Mouse (Mus musculus): Measurements from ENCODE around the gene Slc12a9. TPM values are rescaled to one million over a fixed set of nuclear protein-coding genes. Genes with fewer than 3 reads are reported as not detected.
A peak's percentile ranks its signal among the peaks of the same experiment; 100 is the strongest.

Gene Slc12a9
- total and polyA plus RNA-seq, 3 experiments = 8.8 to 12.1 TPM; not detected in 1

DNA sequence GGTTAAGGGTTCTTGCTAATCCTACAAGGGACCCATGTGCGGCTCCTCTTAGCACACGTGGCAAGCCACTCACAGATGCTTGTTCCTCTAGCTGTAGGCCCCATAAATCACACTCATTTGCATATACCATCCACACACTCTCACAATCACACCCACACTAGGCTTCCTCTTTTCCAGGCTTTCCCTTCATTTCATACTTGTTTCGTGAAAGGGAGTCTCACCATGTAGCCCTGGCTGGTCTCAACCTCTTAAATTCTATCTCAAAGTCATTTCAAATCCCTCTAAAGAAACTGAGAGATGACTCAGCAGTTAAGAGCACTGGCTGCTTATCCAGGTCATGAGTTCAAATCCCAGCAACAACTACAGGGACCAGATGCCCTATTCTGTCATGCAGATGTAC lies 27.6 kb downstream of the Slc12a9 start:
- peak; percentile 68 for DNase-seq (ENCODE audit: low read depth, low spot score)
- peak overlapping the region; percentile 93 for H3K27ac ChIP-seq (ENCODE audit: control insufficient read depth, low read depth, low read length)
- peak overlapping the region; percentile 73 to 86 for H3K4me3 ChIP-seq (ENCODE audit: control insufficient read depth in 1 of 2, insufficient read depth in 1 of 2, low read depth in 2 of 2, low read length in 2 of 2)
- H3K4me1 ChIP-seq (ENCODE audit: control insufficient read depth in 1 of 2, insufficient read depth in 2 of 2, low read length in 2 of 2) = peaks cover 5 to 36% of the 10 kb centered on the region in 2 experiments; a peak in 3 of 4 replicates
- TF ChIP-seq CHD1 (IDR thresholded peaks at IDR 0.05; ENCODE audit: low read depth, low read length) (no peak), ETS1 (IDR thresholded peaks at IDR 0.05; ENCODE audit: low read depth, low read length) (peak; percentile 9; the same call in 1 of the 2 replicates), MXI1 (IDR thresholded peaks at IDR 0.05; ENCODE audit: low read depth, low read length) (peak; percentile 94), KAT2A (conservative IDR thresholded peaks at IDR 0.05; ENCODE audit: low read depth, low read length) (no peak), MYB (IDR thresholded peaks at IDR 0.05; ENCODE audit: low read depth, low read length) (no peak), POLR2AphosphoS5 (IDR thresholded peaks at IDR 0.05; ENCODE audit: borderline replicate concordance, low read depth, low read length) (no peak), MYC (IDR thresholded peaks at IDR 0.05; ENCODE audit: low read depth, low read length) (peak; percentile 94), ZMIZ1 (IDR thresholded peaks at IDR 0.05; ENCODE audit: low read depth, low read length) (no peak), TBP (IDR thresholded peaks at IDR 0.05; ENCODE audit: low read depth, low read length) (no peak), SIN3A (IDR thresholded peaks at IDR 0.05; ENCODE audit: low read length) (0 out of 2 replicates have a peak, but pooled peaks have one; percentile 57), ZC3H11A (IDR thresholded peaks at IDR 0.05; ENCODE audit: low read depth, low read length) (no peak), TAL1 (IDR thresholded peaks at IDR 0.05; ENCODE audit: low read length) (no peak), USF1 (IDR thresholded peaks at IDR 0.05; ENCODE audit: low read depth, low read length) (0 out of 2 replicates have a peak, but pooled peaks have one; percentile 18), HCFC1 (IDR thresholded peaks at IDR 0.05; ENCODE audit: low read depth, low read length) (no peak), BHLHE40 (IDR thresholded peaks at IDR 0.05; ENCODE audit: borderline replicate concordance, low read depth, low read length) (no peak), RCOR1 (IDR thresholded peaks at IDR 0.05; ENCODE audit: low read depth, low read length) (peak; percentile 31; the same call in 1 of the 2 replicates), MAX (IDR thresholded peaks at IDR 0.05; ENCODE audit: low read length) (peak; percentile 90), NRF1 (IDR thresholded peaks at IDR 0.05; ENCODE audit: insufficient read depth, low read depth, low read length, poor library complexity, severe bottlenecking) (no peak), MEF2A (IDR thresholded peaks at IDR 0.05; ENCODE audit: extremely low read depth, insufficient replicate concordance, low read depth, low read length, poor library complexity, severe bottlenecking) (no peak), JUND (IDR thresholded peaks at IDR 0.05; ENCODE audit: low read depth, low read length) (no peak), RAD21 (IDR thresholded peaks at IDR 0.05; ENCODE audit: low read depth, low read length) (no peak), POLR2A (IDR thresholded peaks at IDR 0.05; ENCODE audit: control insufficient read depth in 1 of 2, insufficient read depth in 1 of 2, low read depth in 1 of 2, low read length in 2 of 2, poor library complexity in 1 of 2) (peak in 1 of 2 experiments; percentile 28; a peak in 1 of 4 replicates), TCF12 (IDR thresholded peaks at IDR 0.05; ENCODE audit: low read depth, low read length) (no peak), CTCF (IDR thresholded peaks at IDR 0.05 in 2 of 3, conservative IDR thresholded peaks at IDR 0.05 in 1 of 3; ENCODE audit: control insufficient read depth in 1 of 3, insufficient read depth in 1 of 3, low read depth in 2 of 3, low read length in 3 of 3, poor library complexity in 1 of 3, severe bottlenecking in 1 of 3) (no peak), ZNF384 (IDR thresholded peaks at IDR 0.05; ENCODE audit: low read depth, low read length) (no peak), EP300 (IDR thresholded peaks at IDR 0.05; ENCODE audit: low read depth in 1 of 2, low read length in 2 of 2) (no peak), SMC3 (IDR thresholded peaks at IDR 0.05; ENCODE audit: low read depth, low read length) (no peak), MAZ (IDR thresholded peaks at IDR 0.05; ENCODE audit: low read depth, low read length) (no peak), POLR2AphosphoS2 (IDR thresholded peaks at IDR 0.05; ENCODE audit: low read length) (no peak), ZKSCAN1 (IDR thresholded peaks at IDR 0.05; ENCODE audit: low read depth, low read length) (no peak), MAFK (IDR thresholded peaks at IDR 0.05; ENCODE audit: borderline replicate concordance, low read depth, low read length) (0 out of 2 replicates have a peak, but pooled peaks have one; percentile 49), NELFE (IDR thresholded peaks at IDR 0.05; ENCODE audit: low read depth, low read length) (0 out of 2 replicates have a peak, but pooled peaks have one; percentile 9), GABPA (IDR thresholded peaks at IDR 0.05; ENCODE audit: low read depth, low read length) (peak; percentile 40; the same call in 1 of the 2 replicates), UBTF (IDR thresholded peaks at IDR 0.05; ENCODE audit: borderline replicate concordance, insufficient read depth, low read depth, low read length) (no peak), CHD2 (IDR thresholded peaks at IDR 0.05; ENCODE audit: low read length) (no peak), GATA1 (IDR thresholded peaks at IDR 0.05; ENCODE audit: low read depth, low read length) (no peak), USF2 (IDR thresholded peaks at IDR 0.05; ENCODE audit: borderline replicate concordance in 1 of 2, insufficient read depth in 1 of 2, low read depth in 1 of 2, low read length in 2 of 2) (no peak)
- H3K9me3 ChIP-seq (replicated peaks; ENCODE audit: insufficient read depth, low read length) = no peaks in the 10 kb centered on the region
- H3K27me3 ChIP-seq (ENCODE audit: control insufficient read depth in 1 of 2, insufficient read depth in 2 of 2, low read length in 2 of 2) = no peaks in the 10 kb centered on the region
- peak overlapping the region; percentile 93 for H3K9ac ChIP-seq (ENCODE audit: control insufficient read depth, low read depth, low read length, poor library complexity, severe bottlenecking)
- peaks cover 43% of the 10 kb centered on the region for H3K79me2 ChIP-seq (ENCODE audit: control insufficient read depth, insufficient read depth, low read length, poor library complexity)
- peaks cover 3 to 41% of the 10 kb centered on the region in 2 experiments; a peak in 3 of 4 replicates for H3K36me3 ChIP-seq (ENCODE audit: control insufficient read depth in 1 of 2, insufficient read depth in 2 of 2, low read length in 2 of 2)
